Mouse (Mus musculus): Measurements from ENCODE around the gene Rad51b. TPM values are rescaled to one million over a fixed set of nuclear protein-coding genes. Genes with fewer than 3 reads are reported as not detected.

Gene Rad51b
- polyA plus RNA-seq, 1 experiment from 2014 or later, result 6.5 TPM

DNA sequence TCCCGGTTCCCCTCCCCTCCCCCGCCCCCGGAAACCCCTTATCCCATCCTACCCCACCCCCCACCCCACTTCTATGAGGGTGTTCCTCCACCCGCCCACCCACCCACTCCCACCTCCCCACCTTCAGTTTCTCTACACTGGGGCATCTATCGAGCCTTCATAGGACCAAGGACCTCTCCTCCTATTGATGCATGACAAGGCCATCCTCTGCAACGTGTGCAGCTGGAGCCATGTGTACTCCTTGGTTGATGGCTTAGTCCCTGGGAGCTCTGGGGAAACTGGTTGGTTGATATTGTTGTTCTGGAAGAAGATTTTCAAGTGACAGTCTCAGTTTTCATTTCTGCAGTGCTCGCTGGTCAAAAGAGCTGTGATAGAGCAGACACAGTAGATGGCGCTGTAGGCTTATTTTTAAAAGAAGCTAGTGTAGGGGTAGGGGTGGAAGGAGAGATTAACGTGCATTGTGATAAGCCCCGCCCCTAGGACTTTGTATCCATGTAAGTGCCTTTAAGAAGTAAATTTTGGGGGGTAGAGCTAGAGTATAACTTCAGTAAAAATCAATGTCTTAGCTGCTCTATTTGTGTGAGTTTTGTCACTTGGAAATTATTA is 61.6 kb downstream of the Rad51b start:
- ATAC-seq (ENCODE audit: low FRiP score) (peak; percentile 78; the same call in 1 of the 2 replicates), DNase-seq (ENCODE audit: low spot score) (peak; percentile 86)
- Histone ChIP-seq H3K9me3 (ENCODE audit: control insufficient read depth, low read length) (no peaks in the 10 kb centered on the region), H3K9ac (ENCODE audit: low read depth, low read length) (no peak overlapping the region), H3K4me2 (replicated peaks; ENCODE audit: low read depth, low read length) (no peak overlapping the region), H3K4me1 (replicated peaks; ENCODE audit: control insufficient read depth, insufficient read depth, low read length) (no peaks in the 10 kb centered on the region), H3K27ac (ENCODE audit: low read depth, low read length) (no peak overlapping the region), H3K36me3 (ENCODE audit: control insufficient read depth, insufficient read depth, low read length) (no peaks in the 10 kb centered on the region), H3K27me3 (ENCODE audit: control insufficient read depth, insufficient read depth, low read length) (no peaks in the 10 kb centered on the region), H3K4me3 (ENCODE audit: low read depth, low read length) (no peak overlapping the region)
- 24% methylated on average over 10 of the region's 10 CpGs for WGBS

GRCm38 (mm10) chr12:79359404-79359803 is 62.3 kb downstream of the Rad51b start:
- DNase-seq (ENCODE audit: low spot score) (peak; percentile 26), ATAC-seq (ENCODE audit: low FRiP score) (no peak)
- Histone ChIP-seq H3K4me1 (replicated peaks; ENCODE audit: control insufficient read depth, insufficient read depth, low read length) (no peaks in the 10 kb centered on the region), H3K4me2 (replicated peaks; ENCODE audit: low read depth, low read length) (no peak overlapping the region), H3K9me3 (ENCODE audit: control insufficient read depth, low read length) (no peaks in the 10 kb centered on the region), H3K4me3 (ENCODE audit: low read depth, low read length) (no peak overlapping the region), H3K27ac (ENCODE audit: low read depth, low read length) (no peak overlapping the region), H3K36me3 (ENCODE audit: control insufficient read depth, insufficient read depth, low read length) (no peaks in the 10 kb centered on the region), H3K27me3 (ENCODE audit: control insufficient read depth, insufficient read depth, low read length) (no peaks in the 10 kb centered on the region), H3K9ac (ENCODE audit: low read depth, low read length) (no peak overlapping the region)
- 94% methylated on average over 2 of the region's 2 CpGs for WGBS

DNA sequence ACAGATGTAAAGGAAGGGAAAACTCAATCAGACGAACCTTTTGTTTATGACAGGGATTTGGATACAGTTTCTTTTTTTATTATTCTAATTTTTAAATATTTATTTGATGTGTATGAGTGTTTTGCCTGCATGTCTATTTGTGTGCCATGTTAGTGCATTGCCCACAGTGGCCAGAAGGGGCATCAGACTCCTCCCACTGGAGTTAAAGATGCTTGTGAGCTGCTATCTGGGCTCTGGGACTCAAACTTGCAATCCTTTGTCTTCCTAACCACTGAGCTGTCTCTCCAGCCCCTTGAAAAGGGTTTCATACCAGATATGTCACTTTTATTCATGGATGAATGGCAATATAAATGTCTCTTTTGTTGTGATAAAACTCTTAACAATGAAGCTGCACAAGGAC is 65.1 kb downstream of the Rad51b start:
- no peak overlapping the region for H3K4me2 ChIP-seq (replicated peaks; ENCODE audit: low read depth, low read length)
- ATAC-seq (ENCODE audit: low FRiP score) (no peak), DNase-seq (ENCODE audit: low spot score) (peak; percentile 63)
- H3K9me3 ChIP-seq (ENCODE audit: control insufficient read depth, low read length), result no peaks in the 10 kb centered on the region
- no peak overlapping the region for H3K27ac ChIP-seq (ENCODE audit: low read depth, low read length)
- no peak overlapping the region for H3K9ac ChIP-seq (ENCODE audit: low read depth, low read length)
- no peaks in the 10 kb centered on the region for H3K27me3 ChIP-seq (ENCODE audit: control insufficient read depth, insufficient read depth, low read length)
- H3K4me1 ChIP-seq (replicated peaks; ENCODE audit: control insufficient read depth, insufficient read depth, low read length), result no peaks in the 10 kb centered on the region
- no peaks in the 10 kb centered on the region for H3K36me3 ChIP-seq (ENCODE audit: control insufficient read depth, insufficient read depth, low read length)
- H3K4me3 ChIP-seq (ENCODE audit: low read depth, low read length), result no peak overlapping the region
- 63% methylated on average over 1 of the region's 1 CpGs for WGBS

GRCm38 (mm10) chr12:79364284-79364683 is 67.2 kb downstream of the Rad51b start:
- Histone ChIP-seq H3K4me2 (replicated peaks; ENCODE audit: low read depth, low read length) (no peak overlapping the region), H3K4me3 (ENCODE audit: low read depth, low read length) (no peak overlapping the region), H3K27ac (ENCODE audit: low read depth, low read length) (no peak overlapping the region), H3K27me3 (ENCODE audit: control insufficient read depth, insufficient read depth, low read length) (no peaks in the 10 kb centered on the region), H3K4me1 (replicated peaks; ENCODE audit: control insufficient read depth, insufficient read depth, low read length) (no peaks in the 10 kb centered on the region), H3K9ac (ENCODE audit: low read depth, low read length) (no peak overlapping the region), H3K9me3 (ENCODE audit: control insufficient read depth, low read length) (no peaks in the 10 kb centered on the region), H3K36me3 (ENCODE audit: control insufficient read depth, insufficient read depth, low read length) (no peaks in the 10 kb centered on the region)
- ATAC-seq (ENCODE audit: low FRiP score) (no peak), DNase-seq (ENCODE audit: low spot score) (no peak)
- WGBS, result 93% methylated on average over 2 of the region's 2 CpGs

GRCm38 (mm10) chr12:79368818-79369217 is 71.7 kb downstream of the Rad51b start:
- no peak overlapping the region for H3K27ac ChIP-seq (ENCODE audit: low read depth, low read length)
- H3K36me3 ChIP-seq (ENCODE audit: control insufficient read depth, insufficient read depth, low read length), result no peaks in the 10 kb centered on the region
- H3K4me2 ChIP-seq (replicated peaks; ENCODE audit: low read depth, low read length), result no peak overlapping the region
- H3K4me1 ChIP-seq (replicated peaks; ENCODE audit: control insufficient read depth, insufficient read depth, low read length), result no peaks in the 10 kb centered on the region
- DNase-seq (ENCODE audit: low spot score) (no peak), ATAC-seq (ENCODE audit: low FRiP score) (no peak)
- H3K27me3 ChIP-seq (ENCODE audit: control insufficient read depth, insufficient read depth, low read length), result no peaks in the 10 kb centered on the region
- no peak overlapping the region for H3K9ac ChIP-seq (ENCODE audit: low read depth, low read length)
- H3K9me3 ChIP-seq (ENCODE audit: control insufficient read depth, low read length), result no peaks in the 10 kb centered on the region
- no peak overlapping the region for H3K4me3 ChIP-seq (ENCODE audit: low read depth, low read length)
- 97% methylated on average over 3 of the region's 3 CpGs for WGBS

- Histone ChIP-seq H3K4me2 (replicated peaks; ENCODE audit: low read depth, low read length) (no peak overlapping the region), H3K4me3 (ENCODE audit: low read depth, low read length) (no peak overlapping the region), H3K4me1 (replicated peaks; ENCODE audit: control insufficient read depth, insufficient read depth, low read length) (no peaks in the 10 kb centered on the region), H3K27ac (ENCODE audit: low read depth, low read length) (no peak overlapping the region), H3K9ac (ENCODE audit: low read depth, low read length) (no peak overlapping the region), H3K9me3 (ENCODE audit: control insufficient read depth, low read length) (no peaks in the 10 kb centered on the region), H3K36me3 (ENCODE audit: control insufficient read depth, insufficient read depth, low read length) (no peaks in the 10 kb centered on the region), H3K27me3 (ENCODE audit: control insufficient read depth, insufficient read depth, low read length) (no peaks in the 10 kb centered on the region)
- DNase-seq (ENCODE audit: low spot score), result no peak
- ATAC-seq (ENCODE audit: low FRiP score), result no peak
- WGBS, result 85% methylated on average over 7 of the region's 7 CpGs
Measured at GRCm38 (mm10) chr12:79369512-79370165, 72.6 kb downstream of the Rad51b start.

- Histone ChIP-seq H3K9me3 (ENCODE audit: control insufficient read depth, low read length) (no peaks in the 10 kb centered on the region), H3K4me3 (ENCODE audit: low read depth, low read length) (no peak overlapping the region), H3K27ac (ENCODE audit: low read depth, low read length) (no peak overlapping the region), H3K4me2 (replicated peaks; ENCODE audit: low read depth, low read length) (no peak overlapping the region), H3K9ac (ENCODE audit: low read depth, low read length) (no peak overlapping the region), H3K27me3 (ENCODE audit: control insufficient read depth, insufficient read depth, low read length) (no peaks in the 10 kb centered on the region), H3K4me1 (replicated peaks; ENCODE audit: control insufficient read depth, insufficient read depth, low read length) (no peaks in the 10 kb centered on the region), H3K36me3 (ENCODE audit: control insufficient read depth, insufficient read depth, low read length) (no peaks in the 10 kb centered on the region)
- DNase-seq (ENCODE audit: low spot score) (no peak), ATAC-seq (ENCODE audit: low FRiP score) (no peak)
- WGBS, result 87% methylated on average over 5 of the region's 5 CpGs
Measured at GRCm38 (mm10) chr12:79372697-79373096, 75.6 kb downstream of the Rad51b start.

DNA sequence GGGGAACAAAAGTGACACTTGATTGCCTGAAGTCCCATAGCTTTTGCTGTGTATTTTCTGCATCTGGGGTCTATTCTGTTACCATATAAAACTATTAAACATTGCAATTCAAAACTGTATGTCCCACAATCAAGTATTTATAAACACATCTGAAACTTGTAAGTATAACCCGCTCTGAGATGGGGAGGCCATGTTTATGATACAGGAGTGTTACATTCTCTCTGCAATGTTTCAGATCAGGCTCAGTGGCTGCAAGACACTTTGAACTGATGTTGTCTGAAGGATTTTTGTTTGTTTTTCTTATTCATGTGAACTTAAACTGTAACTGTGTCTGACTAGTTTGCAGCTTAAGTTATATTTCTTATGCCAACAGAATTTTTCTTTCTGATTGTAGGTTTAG is 80.3 kb downstream of the Rad51b start:
- no peaks in the 10 kb centered on the region for H3K4me1 ChIP-seq (replicated peaks; ENCODE audit: control insufficient read depth, insufficient read depth, low read length)
- H3K4me2 ChIP-seq (replicated peaks; ENCODE audit: low read depth, low read length), result no peak overlapping the region
- DNase-seq (ENCODE audit: low spot score) (no peak), ATAC-seq (ENCODE audit: low FRiP score) (no peak)
- H3K36me3 ChIP-seq (ENCODE audit: control insufficient read depth, insufficient read depth, low read length), result no peaks in the 10 kb centered on the region
- no peak overlapping the region for H3K9ac ChIP-seq (ENCODE audit: low read depth, low read length)
- no peaks in the 10 kb centered on the region for H3K27me3 ChIP-seq (ENCODE audit: control insufficient read depth, insufficient read depth, low read length)
- no peaks in the 10 kb centered on the region for H3K9me3 ChIP-seq (ENCODE audit: control insufficient read depth, low read length)
- H3K27ac ChIP-seq (ENCODE audit: low read depth, low read length), result no peak overlapping the region
- H3K4me3 ChIP-seq (ENCODE audit: low read depth, low read length), result no peak overlapping the region
- 77% methylated on average over 1 of the region's 1 CpGs for WGBS

GRCm38 (mm10) chr12:79377861-79378260 is 80.8 kb downstream of the Rad51b start:
- no peak overlapping the region for H3K9ac ChIP-seq (ENCODE audit: low read depth, low read length)
- no peak for DNase-seq (ENCODE audit: low spot score)
- H3K27ac ChIP-seq (ENCODE audit: low read depth, low read length), result no peak overlapping the region
- no peaks in the 10 kb centered on the region for H3K36me3 ChIP-seq (ENCODE audit: control insufficient read depth, insufficient read depth, low read length)
- no peak for ATAC-seq (ENCODE audit: low FRiP score)
- H3K9me3 ChIP-seq (ENCODE audit: control insufficient read depth, low read length), result no peaks in the 10 kb centered on the region
- H3K4me2 ChIP-seq (replicated peaks; ENCODE audit: low read depth, low read length), result no peak overlapping the region
- no peak overlapping the region for H3K4me3 ChIP-seq (ENCODE audit: low read depth, low read length)
- H3K4me1 ChIP-seq (replicated peaks; ENCODE audit: control insufficient read depth, insufficient read depth, low read length), result no peaks in the 10 kb centered on the region
- no peaks in the 10 kb centered on the region for H3K27me3 ChIP-seq (ENCODE audit: control insufficient read depth, insufficient read depth, low read length)
- WGBS, result 58% methylated on average over 4 of the region's 4 CpGs

All from hindbrain, embryonic 11.5 days (tissue).